Mouse (Mus musculus) forebrain, embryonic 10.5 days (tissue): ENCODE results near the gene Etnk2. TPM values are rescaled to one million over a fixed set of nuclear protein-coding genes. Genes with fewer than 3 reads are reported as not detected.

ENCODE experiments used
- DNase-seq: peaks from one replicate; pipeline ENCODE4 v3.0.0-alpha.2; 2017; ENCODE audit warnings: low spot score; ENCODE audit errors: extremely low spot score
- H3K27ac ChIP-seq: fragments of 300-500 bp; sonication (generic); 2 replicates; pipeline ENCODE4 v1.5.1; 2016; ENCODE audit warnings: mild to moderate bottlenecking
- H3K27me3 ChIP-seq: fragments of 300-500 bp; sonication (generic); 2 replicates; pipeline ENCODE4 v1.6.1; 2016; ENCODE audit warnings: mild to moderate bottlenecking; ENCODE audit not compliant: poor library complexity, severe bottlenecking
- H3K36me3 ChIP-seq: fragments of 300-500 bp; sonication (generic); replicated peaks from 2 replicates; pipeline ENCODE4 v1.6.1; 2016; ENCODE audit warnings: mild to moderate bottlenecking, moderate library complexity
- H3K4me1 ChIP-seq: fragments of 300-500 bp; sonication (generic); 2 replicates; pipeline ENCODE4 v1.6.1; 2016
- H3K4me3 ChIP-seq: fragments of 300-500 bp; sonication (generic); 2 replicates; pipeline ENCODE4 v1.5.1; 2016; ENCODE audit warnings: mild to moderate bottlenecking, moderate library complexity
- H3K9me3 ChIP-seq: fragments of 300-500 bp; sonication (generic); 2 replicates; pipeline ENCODE4 v1.6.1; 2016; ENCODE audit warnings: mild to moderate bottlenecking, moderate library complexity
- WGBS: fragments of 180-500 bp; shearing (Covaris S2); methylation state at CpG from one replicate; pipeline ENCODE4 v1.1.7; 2016; 5-methylcytosine and 5-hydroxymethylcytosine counted together
- polyA plus RNA-seq: library from polyadenylated mRNA; unstranded; fragments of >200 nt; fragmentation: Nextera tagmentation; extraction: Ambion mirVana; gene quantifications from 2 replicates; pipeline ENCODE4 v1.2.1, GENCODE M21; 2016

The Etnk2 gene
- polyA plus RNA-seq, 1 experiment from 2014 or later: 1.7 TPM

- H3K4me3 ChIP-seq: no peak overlapping the region
Measured at GRCm38 (mm10) chr1:133377547-133377946, 14.2 kb downstream of the Etnk2 start.

GRCm38 (mm10) chr1:133379254-133379985 is 16.0 kb downstream of the Etnk2 start:
- H3K9me3 ChIP-seq: no peaks in the 10 kb centered on the region
- no peaks in the 10 kb centered on the region for H3K27me3 ChIP-seq
- H3K4me3 ChIP-seq: no peak overlapping the region
- H3K27ac ChIP-seq: 0 out of 2 replicates have a peak overlapping the region, but pooled peaks have one; percentile 7
- 63% methylated on average over 10 of the region's 10 CpGs for WGBS
- no peak for DNase-seq
- H3K36me3 ChIP-seq: peaks cover 20% of the 10 kb centered on the region
- peaks cover 30% of the 10 kb centered on the region for H3K4me1 ChIP-seq

More at GRCm38 (mm10) chr1:133377547-133377946, 14.2 kb downstream of the Etnk2 start:
- no peaks in the 10 kb centered on the region for H3K27me3 ChIP-seq
- 87% methylated on average over 5 of the region's 5 CpGs for WGBS
- no peaks in the 10 kb centered on the region for H3K9me3 ChIP-seq
- DNase-seq: no peak
- H3K36me3 ChIP-seq: peaks cover under 1% of the 10 kb centered on the region; the same call in 1 of the 2 replicates
- no peak overlapping the region for H3K27ac ChIP-seq
- H3K4me1 ChIP-seq: peaks cover 32% of the 10 kb centered on the region

GRCm38 (mm10) chr1:133379986-133380320 is 16.6 kb downstream of the Etnk2 start:
- Histone ChIP-seq H3K4me3 (no peak overlapping the region), H3K4me1 (peaks cover 30% of the 10 kb centered on the region), H3K9me3 (no peaks in the 10 kb centered on the region), H3K36me3 (peaks cover 25% of the 10 kb centered on the region), H3K27ac (0 out of 2 replicates have a peak overlapping the region, but pooled peaks have one; percentile 7), H3K27me3 (no peaks in the 10 kb centered on the region)
- no peak for DNase-seq
- WGBS: 80% methylated on average over 3 of the region's 3 CpGs

- H3K27me3 ChIP-seq: no peaks in the 10 kb centered on the region
- H3K9me3 ChIP-seq: no peaks in the 10 kb centered on the region
- H3K4me3 ChIP-seq: no peak overlapping the region
- H3K4me1 ChIP-seq: peaks cover 31% of the 10 kb centered on the region
- DNase-seq: peak; percentile 39
- WGBS: 77% methylated on average over 14 of the region's 14 CpGs
- peaks cover 30% of the 10 kb centered on the region for H3K36me3 ChIP-seq
- no peak overlapping the region for H3K27ac ChIP-seq
Measured at GRCm38 (mm10) chr1:133380347-133381065, 17.1 kb downstream of the Etnk2 start.

- Histone ChIP-seq H3K36me3 (peaks cover 45% of the 10 kb centered on the region), H3K4me3 (no peak overlapping the region), H3K27ac (peak overlapping the region; percentile 66; the same call in 1 of the 2 replicates), H3K4me1 (peaks cover 46% of the 10 kb centered on the region), H3K9me3 (no peaks in the 10 kb centered on the region), H3K27me3 (peaks cover 13% of the 10 kb centered on the region)
- WGBS: 10% methylated on average over 9 of the region's 9 CpGs
- peak; percentile 84 for DNase-seq
Measured at GRCm38 (mm10) chr1:133382008-133382407, 18.6 kb downstream of the Etnk2 start.

- WGBS: 64% methylated on average over 12 of the region's 12 CpGs
- no peak overlapping the region for H3K4me3 ChIP-seq
- peaks cover 52% of the 10 kb centered on the region for H3K36me3 ChIP-seq
- peak overlapping the region; percentile 66 for H3K27ac ChIP-seq
- DNase-seq: no peak
- H3K4me1 ChIP-seq: peaks cover 49% of the 10 kb centered on the region
- no peaks in the 10 kb centered on the region for H3K9me3 ChIP-seq
- peaks cover 20% of the 10 kb centered on the region for H3K27me3 ChIP-seq
Measured at GRCm38 (mm10) chr1:133382552-133383155, 19.3 kb downstream of the Etnk2 start.

- Histone ChIP-seq H3K4me3 (no peak overlapping the region), H3K27ac (peak overlapping the region; percentile 66), H3K36me3 (peaks cover 58% of the 10 kb centered on the region), H3K27me3 (peaks cover 26% of the 10 kb centered on the region), H3K4me1 (peaks cover 55% of the 10 kb centered on the region), H3K9me3 (no peaks in the 10 kb centered on the region)
- DNase-seq: no peak
- 97% methylated on average over 14 of the region's 14 CpGs for WGBS
Measured at GRCm38 (mm10) chr1:133383157-133383783, 19.9 kb downstream of the Etnk2 start.

- Histone ChIP-seq H3K36me3 (peaks cover 80% of the 10 kb centered on the region), H3K27ac (peak overlapping the region; percentile 78)
- 37% methylated on average over 9 of the region's 9 CpGs for WGBS
Measured at GRCm38 (mm10) chr1:133385506-133385905, 22.1 kb downstream of the Etnk2 start.

GRCm38 (mm10) chr1:133386209-133386608 is 22.8 kb downstream of the Etnk2 start:
- no peaks in the 10 kb centered on the region for H3K9me3 ChIP-seq
- DNase-seq: peak; percentile 37
- H3K27ac ChIP-seq: peak overlapping the region; percentile 78
- peak overlapping the region; percentile 17; the same call in 1 of the 2 replicates for H3K4me3 ChIP-seq
- peaks cover 37% of the 10 kb centered on the region for H3K27me3 ChIP-seq
- 23% methylated on average over 11 of the region's 11 CpGs for WGBS
- H3K36me3 ChIP-seq: peaks cover 87% of the 10 kb centered on the region
- H3K4me1 ChIP-seq: peaks cover 46% of the 10 kb centered on the region

More at GRCm38 (mm10) chr1:133385506-133385905, 22.1 kb downstream of the Etnk2 start:
- Histone ChIP-seq H3K9me3 (no peaks in the 10 kb centered on the region), H3K4me1 (peaks cover 49% of the 10 kb centered on the region), H3K27me3 (peaks cover 37% of the 10 kb centered on the region), H3K4me3 (peak overlapping the region; percentile 17; the same call in 1 of the 2 replicates)
- DNase-seq: peak; percentile 81

- H3K27ac ChIP-seq: no peak overlapping the region
- H3K27me3 ChIP-seq: peaks cover 37% of the 10 kb centered on the region
- DNase-seq: no peak
- H3K36me3 ChIP-seq: peaks cover 100% of the 10 kb centered on the region
- peaks cover 36% of the 10 kb centered on the region for H3K4me1 ChIP-seq
- WGBS: 65% methylated on average over 19 of the region's 19 CpGs
- no peaks in the 10 kb centered on the region for H3K9me3 ChIP-seq
- no peak overlapping the region for H3K4me3 ChIP-seq
Measured at GRCm38 (mm10) chr1:133387539-133388268, 24.3 kb downstream of the Etnk2 start.

- Histone ChIP-seq H3K4me3 (no peak overlapping the region), H3K9me3 (no peaks in the 10 kb centered on the region), H3K4me1 (peaks cover 63% of the 10 kb centered on the region), H3K36me3 (peaks cover 40% of the 10 kb centered on the region), H3K27me3 (peaks cover 47% of the 10 kb centered on the region), H3K27ac (no peak overlapping the region)
- no peak for DNase-seq
- 76% methylated on average over 4 of the region's 4 CpGs for WGBS
Measured at GRCm38 (mm10) chr1:133394702-133395101, 31.3 kb downstream of the Etnk2 start.

- Histone ChIP-seq H3K27me3 (peaks cover 67% of the 10 kb centered on the region), H3K4me3 (no peak overlapping the region), H3K4me1 (peaks cover 69% of the 10 kb centered on the region), H3K36me3 (peaks cover 25% of the 10 kb centered on the region), H3K9me3 (no peaks in the 10 kb centered on the region), H3K27ac (no peak overlapping the region)
- 88% methylated on average over 5 of the region's 5 CpGs for WGBS
- DNase-seq: no peak
Measured at GRCm38 (mm10) chr1:133396693-133397092, 33.3 kb downstream of the Etnk2 start.
